Mouse (Mus musculus) effector memory CD4-positive, alpha-beta T cell, adult 5 months (primary cell): ENCODE results near the gene Fam193b. TPM values are rescaled to one million over a fixed set of nuclear protein-coding genes. Genes with fewer than 3 reads are reported as not detected.

ENCODE experiments used
- polyA plus RNA-seq: library from polyadenylated mRNA; unstranded; fragments of 100-300 nt; shearing (Covaris generic); gene quantifications from one replicate; pipeline ENCODE4 v1.2.1, GENCODE M21; 2017

Gene Fam193b
- polyA plus RNA-seq, result 63.5 TPM

GRCm38 (mm10) chr13:55571027-55571751 lies at the start of gene Fam193b:
Fam193b (minus strand) TSS chr13:55571120.

GRCm38 (mm10) chr13:55599566-55600540 lies 28.9 kb upstream of the Fam193b start, which contains the start of gene B4galt7:
B4galt7 (plus strand) TSS chr13:55599896.

DNA sequence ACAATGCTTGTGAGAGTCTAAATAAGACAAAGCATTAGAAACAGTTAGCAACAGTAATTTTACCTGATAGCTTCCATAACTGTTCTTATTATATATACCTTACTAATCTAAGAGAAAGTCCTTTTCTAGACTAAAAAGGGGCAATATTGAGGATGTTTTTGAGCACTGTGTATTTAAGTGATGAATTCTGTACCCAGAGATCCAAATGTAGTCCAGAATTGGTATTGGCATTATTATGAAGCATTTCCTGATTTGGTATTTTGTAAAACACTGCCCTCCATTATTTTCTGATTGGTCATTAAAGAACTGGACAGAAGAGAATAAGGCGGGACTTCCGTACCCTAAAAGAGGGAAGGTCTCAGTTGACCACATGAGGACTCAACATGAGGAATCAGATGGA lies 2.5 kb upstream of the Fam193b start, which contains the start of gene Tmed9:
Gene Tmed9 (plus strand): TSS at position 301 of the 400 bp plus-strand sequence.

GRCm38 (mm10) chr13:55536194-55537175 lies 34.4 kb downstream of the Fam193b start, which contains the start of gene Ddx41:
Ddx41 (minus strand) TSS chr13:55536658.

GRCm38 (mm10) chr13:55529198-55529915 lies 41.6 kb downstream of the Fam193b start, which contains the start of gene Dok3:
Dok3 (minus strand) TSS chr13:55529296.

DNA sequence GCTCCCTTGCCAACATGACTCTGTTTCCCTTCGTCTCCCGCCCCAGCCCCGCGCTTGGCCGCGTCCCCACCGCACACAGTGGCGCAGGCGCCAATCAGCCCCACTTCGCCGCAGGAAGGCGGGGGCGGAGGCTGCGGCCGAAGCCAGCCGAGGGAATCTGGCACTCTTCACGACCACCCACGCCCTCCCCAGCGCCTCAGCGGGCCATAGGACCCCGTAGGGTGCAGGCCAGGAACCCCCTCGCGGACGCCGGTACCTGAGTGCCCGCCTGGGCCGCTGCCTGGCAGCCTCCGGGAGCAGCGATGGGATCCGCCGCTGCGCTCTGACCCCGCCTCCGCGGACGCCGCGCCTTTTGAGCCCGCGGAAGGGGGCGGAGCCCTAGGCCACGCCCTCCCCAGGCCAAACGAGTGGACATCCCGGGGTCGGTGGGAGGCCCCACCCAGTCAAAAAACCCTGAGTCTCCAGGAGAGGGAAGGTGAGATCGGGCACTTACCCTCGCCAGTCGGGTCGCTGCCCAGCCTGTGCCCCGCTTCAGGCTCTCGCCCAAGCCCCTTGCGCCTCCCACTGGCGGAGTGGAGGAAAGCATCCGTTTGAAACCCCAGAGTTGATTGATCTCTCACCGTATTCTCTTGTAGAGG lies 57.7 kb downstream of the Fam193b start, which contains the start of gene Pdlim7:
Gene Pdlim7 (minus strand): TSS at position 566 of the 638 bp plus-strand sequence.

Other genes starting within 250 kb of the Fam193b start
- 90.5 TPM for gene Rab24, start 249.2 kb downstream of the Fam193b start, polyA plus RNA-seq
- 1.1 TPM for gene Mxd3, start 241.3 kb downstream of the Fam193b start, polyA plus RNA-seq
- 121 TPM for gene Lman2, start 208.3 kb downstream of the Fam193b start, polyA plus RNA-seq
- gene Rgs14, start 201.4 kb downstream of the Fam193b start, polyA plus RNA-seq, result 82.6 TPM
- gene Slc34a1, start 172.9 kb downstream of the Fam193b start, polyA plus RNA-seq, result not detected
- gene Pfn3, start 155.9 kb downstream of the Fam193b start, polyA plus RNA-seq, result not detected
- not detected for gene F12, start 144.3 kb downstream of the Fam193b start, polyA plus RNA-seq
- 328 TPM for gene Grk6, start 126.0 kb downstream of the Fam193b start, polyA plus RNA-seq
- gene Prr7, start 106.9 kb downstream of the Fam193b start, polyA plus RNA-seq, result 17.7 TPM
- gene Dbn1, start 83.0 kb downstream of the Fam193b start, polyA plus RNA-seq, result not detected
- gene Pdlim7, start 57.4 kb downstream of the Fam193b start, polyA plus RNA-seq, result 10.0 TPM
- gene Dok3, start 41.8 kb downstream of the Fam193b start, polyA plus RNA-seq, result 0.24 TPM
- 60.4 TPM for gene Ddx41, start 34.5 kb downstream of the Fam193b start, polyA plus RNA-seq
- gene Tmed9, start 2.6 kb upstream of the Fam193b start, polyA plus RNA-seq, result 214 TPM
- gene B4galt7, start 28.8 kb upstream of the Fam193b start, polyA plus RNA-seq, result 28.4 TPM
- 16.7 TPM for gene Caml, start 51.9 kb upstream of the Fam193b start, polyA plus RNA-seq
- gene Ddx46, start 63.9 kb upstream of the Fam193b start, polyA plus RNA-seq, result 68.8 TPM
- 31.6 TPM for gene B230219D22Rik, start 122.0 kb upstream of the Fam193b start, polyA plus RNA-seq
- gene Txndc15, start 143.5 kb upstream of the Fam193b start, polyA plus RNA-seq, result 31.6 TPM
- gene Pcbd2, start 156.2 kb upstream of the Fam193b start, polyA plus RNA-seq, result 36.5 TPM
- not detected for gene Catsper3, start 213.4 kb upstream of the Fam193b start, polyA plus RNA-seq